Mouse (Mus musculus) thymus, adult 2 months (tissue): ENCODE data around the gene Slc13a5.

Experiments used
- CTCF ChIP-seq: fragments of 200-500 bp; IDR thresholded peaks from 2 replicates; pipeline ENCODE4 v1.5.1; 2012; ENCODE audit warnings: mild to moderate bottlenecking, control low read depth, low read length, moderate library complexity, borderline replicate concordance; ENCODE audit not compliant: control insufficient read depth, poor library complexity, insufficient read depth; ENCODE audit errors: extremely low read depth
- POLR2A ChIP-seq: fragments of 200-500 bp; IDR thresholded peaks from 2 replicates; pipeline ENCODE4 v1.6.1; 2012; ENCODE audit warnings: mild to moderate bottlenecking, low read length, control low read depth, moderate library complexity; ENCODE audit not compliant: control insufficient read depth, poor library complexity, insufficient read depth; ENCODE audit errors: extremely low read depth

GRCm38 (mm10) chr11:72205256-72205655, 61.8 kb downstream of the Slc13a5 start:
- TF ChIP-seq CTCF (no peak), POLR2A (no peak)
